Mouse (Mus musculus) macrophage (primary cell): ENCODE data around the gene Atp5d. TPM values are rescaled to one million over a fixed set of nuclear protein-coding genes. Genes with fewer than 3 reads are reported as not detected.

Source experiments
- H3K27ac ChIP-seq: fragments of 350-480 bp; formaldehyde crosslinking; 2 replicates; pipeline ENCODE4 v1.9.0; 2021
- H3K36me3 ChIP-seq: fragments of 350-480 bp; formaldehyde crosslinking; 2 replicates; pipeline ENCODE4 v1.9.0; 2021; ENCODE audit errors: inconsistent target
- H3K4me3 ChIP-seq: fragments of 350-480 bp; formaldehyde crosslinking; 2 replicates; pipeline ENCODE4 v1.9.0; 2021; ENCODE audit errors: inconsistent target
- H3K79me2 ChIP-seq: fragments of 350-480 bp; formaldehyde crosslinking; 2 replicates; pipeline ENCODE4 v1.9.0; 2021; ENCODE audit errors: inconsistent target
- WGBS: methylation state at CpG from one replicate; pipeline ENCODE4 v1.1.7; 2026; ENCODE audit warnings: inconsistent platforms; ENCODE audit not compliant: missing documents; 5-methylcytosine and 5-hydroxymethylcytosine counted together
- polyA plus RNA-seq: library from polyadenylated mRNA; stranded (reverse); fragments of 250-400 nt; gene quantifications from 3 replicates; pipeline ENCODE4 v1.2.4, GENCODE M21; 2018; ENCODE audit warnings: inconsistent platforms

Atp5d gene
- polyA plus RNA-seq, 1 experiment from 2014 or later, result 68.4 TPM

DNA sequence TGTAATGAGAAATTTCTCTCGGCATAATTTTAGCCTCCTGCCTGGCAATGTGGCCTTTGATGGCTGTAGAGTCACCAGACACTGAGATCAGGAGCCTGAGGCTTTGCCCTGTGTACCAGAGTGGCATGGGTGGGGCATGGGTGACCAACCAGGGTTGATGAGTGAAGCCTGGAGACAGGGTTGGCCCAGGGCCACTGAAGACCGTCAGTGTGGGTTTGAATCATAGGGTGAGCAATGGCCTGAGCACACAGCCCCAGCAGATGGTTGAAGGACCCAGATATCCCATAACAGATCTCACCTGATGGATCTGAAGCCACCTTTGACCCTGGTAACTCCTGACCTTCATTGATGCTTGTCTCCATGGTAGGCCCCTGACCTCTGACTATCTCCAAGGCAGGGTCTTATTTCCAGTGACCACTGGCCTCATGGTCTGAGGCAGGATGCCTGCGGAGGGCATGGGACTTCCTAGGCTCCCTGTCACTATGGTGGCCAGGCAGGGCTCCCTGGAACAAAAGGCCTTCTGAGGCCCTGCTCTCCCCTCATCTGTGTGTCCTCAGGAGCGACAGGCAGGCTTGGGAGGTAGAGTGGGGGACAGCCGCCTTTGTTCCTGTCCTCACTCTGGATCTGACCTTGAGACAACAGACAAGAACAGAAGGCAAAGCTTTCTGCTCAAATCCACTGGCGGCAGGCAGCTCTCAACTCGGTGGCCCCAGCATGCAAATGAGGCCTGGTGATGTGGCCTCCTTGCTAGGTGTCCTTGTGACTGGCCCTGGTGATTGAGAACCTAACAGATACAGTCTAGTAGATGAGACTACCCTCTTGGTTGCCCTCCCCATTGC lies 39.2 kb downstream of the Atp5d start:
- WGBS, result 89% methylated on average over 7 of the region's 7 CpGs

DNA sequence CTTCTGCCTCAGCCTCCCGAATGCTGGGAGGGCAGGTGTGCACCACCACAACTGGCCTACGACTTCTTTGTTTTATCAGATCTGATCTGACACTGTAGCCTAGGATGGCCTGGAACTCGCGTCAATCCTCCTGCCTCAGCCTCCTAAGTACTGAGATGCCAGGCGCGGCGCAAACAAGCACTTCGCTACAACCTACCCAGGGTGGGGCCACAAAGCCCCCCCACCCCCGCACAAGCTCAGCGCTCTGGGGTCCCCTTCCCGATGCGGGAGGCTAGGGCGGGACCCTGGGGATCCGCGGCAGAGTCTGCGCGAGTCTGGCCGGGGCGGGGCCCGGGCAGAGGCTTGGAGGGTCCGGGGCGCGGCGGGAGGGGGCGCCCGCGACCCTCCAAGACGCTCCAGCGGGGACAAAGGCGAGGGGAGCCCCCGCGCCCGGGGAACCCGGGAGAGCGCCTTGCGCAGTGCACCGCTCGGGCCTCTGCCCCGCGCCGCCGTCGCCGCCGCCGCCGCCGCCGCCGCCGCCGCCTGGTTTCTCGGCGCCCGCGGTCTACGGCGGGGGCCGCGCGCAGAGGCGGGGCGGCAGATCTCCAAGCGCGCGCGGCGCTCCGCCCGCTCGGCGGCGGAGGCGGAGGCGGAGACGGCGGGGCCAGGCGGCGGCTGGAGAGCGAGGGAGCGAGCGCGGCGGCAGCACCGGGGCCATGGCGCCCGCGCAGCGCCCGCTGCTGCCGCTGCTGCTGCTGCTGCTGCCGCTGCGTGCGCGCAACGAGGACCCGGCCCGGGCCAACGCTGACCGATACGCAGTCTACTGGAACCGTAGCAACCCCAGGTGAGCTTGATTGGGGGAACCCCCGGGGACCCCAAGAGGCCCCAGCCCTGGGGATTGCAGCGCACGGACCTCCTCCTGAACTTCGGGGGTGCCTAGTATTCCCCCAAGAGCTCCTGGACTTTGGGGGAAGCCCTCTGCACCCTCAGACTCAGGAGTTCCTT lies 40.9 kb downstream of the Atp5d start, which contains the start of gene Efna2:
Gene Efna2, plus strand, starts transcription at position 415 of the 984 bp plus-strand sequence.
- H3K36me3 ChIP-seq, result no peaks in the 10 kb centered on the region
- no peaks in the 10 kb centered on the region for H3K79me2 ChIP-seq
- 8% methylated on average over 54 of the region's 106 CpGs for WGBS
- no peak within 1 kb of the TSS for H3K27ac ChIP-seq
- H3K4me3 ChIP-seq, result no peak within 1 kb of the TSS

More for the DNA sequence above, 39.2 kb downstream of the Atp5d start:
- Histone ChIP-seq H3K4me3 (no peak overlapping the region), H3K36me3 (no peaks in the 10 kb centered on the region), H3K27ac (no peak overlapping the region), H3K79me2 (no peaks in the 10 kb centered on the region)

DNA sequence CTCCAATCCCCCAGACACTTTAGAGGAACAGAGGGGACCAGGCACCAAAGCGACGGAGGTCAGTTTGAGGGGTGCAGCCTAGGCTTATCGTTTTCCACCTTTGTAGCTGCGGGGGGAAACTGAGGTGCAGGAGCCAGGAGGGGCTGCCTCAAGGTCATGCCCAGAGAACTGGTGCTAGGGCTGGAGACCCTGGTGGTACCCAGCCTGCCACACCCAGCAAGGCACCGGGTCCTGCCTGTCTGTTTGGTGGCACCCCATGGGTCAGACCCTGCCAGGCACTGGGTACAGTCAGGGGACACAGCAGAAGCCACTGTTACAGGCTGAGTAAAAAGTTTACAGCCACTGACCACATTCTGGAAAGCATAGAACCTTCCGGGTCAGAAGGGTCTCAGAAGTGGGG lies 41.9 kb downstream of the Atp5d start:
- H3K36me3 ChIP-seq, result no peaks in the 10 kb centered on the region
- no peak overlapping the region for H3K4me3 ChIP-seq
- H3K27ac ChIP-seq, result no peak overlapping the region
- H3K79me2 ChIP-seq, result no peaks in the 10 kb centered on the region
- WGBS, result 68% methylated on average over 6 of the region's 6 CpGs

DNA sequence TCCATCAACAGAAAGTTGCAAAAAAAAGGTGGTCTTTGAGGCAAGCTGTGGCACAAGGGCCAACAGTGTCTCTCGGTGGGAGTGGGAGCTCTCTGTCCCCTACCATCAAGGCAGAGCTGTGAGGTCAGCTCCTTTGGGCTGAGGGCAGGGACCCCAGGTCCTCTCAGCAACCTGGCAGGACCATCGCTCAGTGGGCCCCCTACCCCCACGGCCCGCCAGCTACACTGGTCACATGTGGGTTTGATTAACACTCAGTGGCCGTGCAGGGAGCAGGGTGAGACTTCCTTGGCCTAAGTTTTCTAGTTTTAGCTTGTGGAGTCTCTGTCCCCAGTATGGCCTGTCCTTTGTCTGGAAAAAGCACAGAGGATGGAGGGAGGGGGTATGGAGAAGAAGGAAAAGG lies 42.4 kb downstream of the Atp5d start:
- Histone ChIP-seq H3K27ac (no peak overlapping the region), H3K79me2 (no peaks in the 10 kb centered on the region), H3K4me3 (no peak overlapping the region), H3K36me3 (no peaks in the 10 kb centered on the region)
- 81% methylated on average over 5 of the region's 5 CpGs for WGBS

DNA sequence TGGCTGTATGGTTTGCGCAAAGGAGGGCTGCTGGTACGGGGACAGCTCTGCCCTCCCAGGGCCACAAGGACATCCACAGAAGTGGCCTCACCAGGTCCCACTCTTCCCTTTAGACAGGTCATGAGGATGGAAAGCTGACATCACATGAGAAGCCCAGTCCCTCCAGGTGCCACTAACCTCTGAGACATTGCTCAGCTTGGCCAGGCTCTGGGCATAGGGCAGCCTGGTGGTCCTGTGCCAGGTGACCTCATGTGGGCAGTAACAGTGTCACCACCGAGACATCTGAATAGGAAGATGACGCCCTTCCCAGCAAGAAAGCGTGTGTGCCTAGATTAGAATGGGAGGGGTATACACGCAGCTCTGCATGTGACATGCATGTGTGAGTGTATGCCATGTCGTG lies 44.1 kb downstream of the Atp5d start:
- no peaks in the 10 kb centered on the region for H3K79me2 ChIP-seq
- WGBS, result 90% methylated on average over 7 of the region's 7 CpGs
- no peak overlapping the region for H3K27ac ChIP-seq
- no peaks in the 10 kb centered on the region for H3K36me3 ChIP-seq
- no peak overlapping the region for H3K4me3 ChIP-seq

DNA sequence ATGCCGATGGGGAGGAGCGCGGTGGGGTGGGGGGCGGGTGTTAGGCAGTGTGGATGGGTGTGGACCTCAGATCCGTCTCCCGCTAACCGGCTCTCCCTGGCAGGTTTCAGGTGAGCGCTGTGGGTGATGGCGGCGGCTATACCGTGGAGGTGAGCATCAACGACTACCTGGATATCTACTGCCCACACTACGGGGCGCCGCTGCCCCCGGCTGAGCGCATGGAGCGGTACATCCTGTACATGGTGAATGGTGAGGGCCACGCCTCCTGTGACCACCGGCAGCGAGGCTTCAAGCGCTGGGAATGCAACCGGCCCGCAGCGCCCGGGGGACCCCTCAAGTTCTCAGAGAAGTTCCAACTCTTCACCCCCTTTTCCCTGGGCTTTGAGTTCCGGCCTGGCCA lies 48.2 kb downstream of the Atp5d start:
- Histone ChIP-seq H3K36me3 (no peaks in the 10 kb centered on the region), H3K4me3 (no peak overlapping the region), H3K79me2 (no peaks in the 10 kb centered on the region), H3K27ac (no peak overlapping the region)
- WGBS, result 22% methylated on average over 27 of the region's 27 CpGs

DNA sequence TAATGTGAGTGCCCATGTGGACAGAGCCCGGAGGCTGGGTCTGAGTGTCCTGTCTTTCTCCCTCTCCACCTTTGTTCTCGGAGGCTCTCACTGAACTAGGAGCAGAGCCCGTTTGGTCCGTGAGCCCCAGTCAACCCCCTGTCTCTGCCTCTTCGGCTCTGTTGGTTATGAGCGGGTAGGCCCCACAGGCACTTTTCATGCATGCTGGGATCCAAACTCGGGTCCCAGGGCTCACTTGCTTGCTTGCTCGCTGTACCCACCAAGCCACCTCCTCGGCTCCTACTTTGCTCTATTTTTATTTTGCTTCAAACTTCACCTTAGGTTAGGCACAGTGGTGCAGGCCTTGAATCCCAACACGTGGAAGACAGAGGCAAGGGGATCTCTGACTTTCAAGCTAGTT lies 49.3 kb downstream of the Atp5d start:
- WGBS, result 90% methylated on average over 10 of the region's 10 CpGs
- H3K27ac ChIP-seq, result no peak overlapping the region

DNA sequence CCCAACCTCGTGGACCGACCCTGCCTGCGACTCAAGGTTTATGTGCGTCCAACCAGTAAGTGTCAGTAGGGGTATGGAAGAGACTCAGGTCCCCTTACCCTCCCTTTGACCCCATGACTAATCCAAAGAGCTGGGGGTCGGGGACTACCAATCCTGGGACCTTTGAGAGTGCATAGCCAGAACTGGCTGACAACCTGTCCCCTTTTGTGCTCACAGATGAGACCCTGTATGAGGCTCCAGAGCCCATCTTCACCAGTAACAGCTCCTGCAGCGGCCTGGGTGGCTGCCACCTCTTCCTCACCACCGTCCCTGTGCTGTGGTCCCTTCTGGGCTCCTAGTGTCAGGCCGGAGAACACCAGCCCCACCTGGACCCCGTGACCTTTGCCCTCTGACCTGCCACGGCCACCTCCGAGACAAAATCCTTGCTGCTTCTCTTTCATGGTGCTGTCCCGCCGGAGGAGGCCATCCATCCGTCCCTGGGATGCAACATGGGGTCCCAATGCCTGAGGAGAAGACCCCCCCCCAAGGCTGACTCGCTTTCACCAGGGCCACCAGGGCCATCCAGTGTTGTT lies 50.1 kb downstream of the Atp5d start:
- Histone ChIP-seq H3K27ac (no peak overlapping the region), H3K4me3 (no peak overlapping the region), H3K79me2 (no peaks in the 10 kb centered on the region), H3K36me3 (no peaks in the 10 kb centered on the region)
- 89% methylated on average over 10 of the region's 15 CpGs for WGBS

More for the DNA sequence above, 49.3 kb downstream of the Atp5d start:
- no peaks in the 10 kb centered on the region for H3K79me2 ChIP-seq
- no peak overlapping the region for H3K4me3 ChIP-seq
- no peaks in the 10 kb centered on the region for H3K36me3 ChIP-seq

DNA sequence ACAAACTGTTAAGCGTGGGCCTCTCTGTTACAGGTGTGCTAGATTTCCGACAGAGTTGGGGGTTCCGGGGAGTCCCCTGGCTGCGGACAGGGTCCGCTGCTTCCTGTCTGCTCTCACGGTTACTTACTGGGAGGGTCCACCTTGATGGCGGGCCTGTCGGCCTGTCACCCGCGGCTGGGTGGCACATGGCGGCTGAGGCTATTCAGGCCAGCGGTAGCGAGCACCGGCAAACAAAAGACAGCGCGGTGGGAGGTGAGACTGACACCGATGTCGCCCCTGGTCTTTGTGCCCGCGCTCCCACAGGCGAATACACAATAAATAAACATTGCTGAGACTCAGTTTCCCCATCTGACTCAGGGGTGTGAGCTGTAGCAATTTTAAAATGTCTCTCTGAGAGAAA lies 51.6 kb downstream of the Atp5d start:
- 8% methylated on average over 21 of the region's 21 CpGs for WGBS
- no peak overlapping the region for H3K4me3 ChIP-seq
- H3K27ac ChIP-seq, result no peak overlapping the region
- no peaks in the 10 kb centered on the region for H3K79me2 ChIP-seq
- no peaks in the 10 kb centered on the region for H3K36me3 ChIP-seq

DNA sequence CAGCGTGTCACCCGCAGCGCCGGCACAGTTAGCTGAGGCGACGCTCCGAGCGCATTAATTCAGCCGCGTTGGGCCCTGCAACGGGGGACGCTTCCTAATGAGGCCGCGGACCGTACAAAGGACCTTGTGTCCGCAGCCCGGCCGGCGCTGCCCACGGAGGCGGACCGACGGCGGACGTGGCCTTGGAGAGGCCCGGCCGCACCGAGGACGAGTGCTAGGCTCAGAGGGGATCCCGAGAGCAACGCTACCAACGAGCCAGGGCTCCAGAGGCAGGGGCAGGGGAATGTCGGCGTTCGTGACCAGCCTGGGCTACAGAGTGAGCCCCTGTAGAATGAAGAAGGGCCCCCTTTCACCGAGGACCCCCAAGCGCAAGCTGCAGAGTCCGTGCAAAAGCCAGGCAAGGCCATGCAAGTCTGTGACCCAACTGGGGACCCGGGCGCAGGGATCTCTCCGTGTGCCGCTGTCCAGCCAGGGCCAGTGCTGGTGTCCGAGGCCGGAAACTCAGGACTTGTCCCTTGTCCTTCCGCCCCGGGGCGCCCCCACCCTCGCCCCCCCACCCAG lies 52.1 kb downstream of the Atp5d start:
- no peak overlapping the region for H3K4me3 ChIP-seq
- no peak overlapping the region for H3K27ac ChIP-seq
- 2% methylated on average over 48 of the region's 48 CpGs for WGBS

DNA sequence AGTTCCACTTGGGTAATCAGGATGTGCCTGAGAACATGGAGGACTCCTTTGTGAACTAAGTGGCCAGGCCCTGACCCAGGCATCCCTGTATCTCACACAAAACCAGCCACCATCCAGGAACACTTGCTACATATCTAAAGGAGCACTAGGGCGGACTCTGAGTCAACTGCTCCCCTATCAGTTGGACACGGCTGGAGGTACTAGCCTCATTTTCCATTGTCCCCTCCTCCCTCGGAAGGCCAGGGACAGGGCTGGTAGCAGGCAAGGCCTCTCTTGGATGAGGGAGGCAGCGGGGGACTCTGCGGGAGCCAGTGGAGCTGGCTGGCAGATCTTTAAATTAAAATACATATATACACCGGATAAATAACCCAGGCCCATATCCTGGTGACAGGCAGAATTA lies 55.5 kb downstream of the Atp5d start:
- H3K36me3 ChIP-seq, result no peaks in the 10 kb centered on the region
- 88% methylated on average over 6 of the region's 6 CpGs for WGBS
- H3K79me2 ChIP-seq, result no peaks in the 10 kb centered on the region
- H3K4me3 ChIP-seq, result no peak overlapping the region
- no peak overlapping the region for H3K27ac ChIP-seq

More for the DNA sequence above, 52.1 kb downstream of the Atp5d start:
- H3K36me3 ChIP-seq, result no peaks in the 10 kb centered on the region
- H3K79me2 ChIP-seq, result no peaks in the 10 kb centered on the region

DNA sequence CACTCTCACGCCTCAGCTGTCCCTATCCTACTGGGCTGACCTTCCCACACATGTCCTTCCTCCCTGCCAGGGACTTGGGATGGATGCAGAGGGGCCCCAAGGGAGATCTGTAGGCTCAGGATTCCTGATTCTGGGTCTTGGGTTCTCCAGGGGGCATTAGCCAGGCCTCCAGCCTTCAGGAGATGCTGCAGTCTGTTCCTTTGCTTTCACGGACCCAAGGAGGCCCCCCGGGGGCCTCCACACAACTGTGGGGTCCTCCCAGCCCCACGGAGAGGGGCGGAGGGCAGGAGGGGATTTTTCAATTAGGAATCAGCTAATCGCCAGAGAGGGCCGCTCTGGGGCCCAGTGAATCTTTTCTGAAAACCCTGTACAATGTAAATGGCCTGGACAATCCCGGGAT lies 56.0 kb downstream of the Atp5d start:
- 83% methylated on average over 8 of the region's 8 CpGs for WGBS

More for the DNA sequence above, 56.0 kb downstream of the Atp5d start:
- H3K36me3 ChIP-seq, result no peaks in the 10 kb centered on the region
- H3K4me3 ChIP-seq, result no peak overlapping the region
- H3K27ac ChIP-seq, result no peak overlapping the region
- no peaks in the 10 kb centered on the region for H3K79me2 ChIP-seq
